Mouse (Mus musculus) limb, embryonic 11.5 days (tissue): Measurements from ENCODE around the gene Flna. TPM values are rescaled to one million over a fixed set of nuclear protein-coding genes. Genes with fewer than 3 reads are reported as not detected.

Source experiments
- ATAC-seq: fragments of 200-750 bp; cut with Nextera tagmentation; 2 replicates; pipeline ENCODE4 v1.8.0; 2017; ENCODE audit warnings: low read depth; ENCODE audit not compliant: insufficient number of reproducible peaks, low FRiP score, low TSS enrichment
- DNase-seq: peaks from one replicate; pipeline ENCODE4 v3.0.0-alpha.2; 2015; ENCODE audit warnings: low spot score
- H3K27ac ChIP-seq: fragments of 300-500 bp; sonication (generic); replicated peaks from 2 replicates; pipeline ENCODE4 v1.5.1; 2014; ENCODE audit warnings: low read depth, mild to moderate bottlenecking, low read length
- H3K27me3 ChIP-seq: fragments of 300-500 bp; sonication (generic); 2 replicates; pipeline ENCODE4 v1.6.1; 2014; ENCODE audit warnings: mild to moderate bottlenecking, low read length, mixed read lengths; ENCODE audit not compliant: control insufficient read depth, insufficient read depth
- H3K36me3 ChIP-seq: fragments of 300-500 bp; sonication (generic); 2 replicates; pipeline ENCODE4 v1.6.1; 2014; ENCODE audit warnings: mild to moderate bottlenecking, low read length, moderate library complexity, mixed read lengths; ENCODE audit not compliant: control insufficient read depth, insufficient read depth
- H3K4me1 ChIP-seq: fragments of 300-500 bp; sonication (generic); 2 replicates; pipeline ENCODE4 v1.6.1; 2014; ENCODE audit warnings: low read length, mixed read lengths; ENCODE audit not compliant: control insufficient read depth, insufficient read depth
- H3K4me2 ChIP-seq: fragments of 300-500 bp; sonication (generic); 2 replicates; pipeline ENCODE4 v1.6.1; 2014; ENCODE audit warnings: low read depth, mild to moderate bottlenecking, moderate library complexity; ENCODE audit not compliant: severe bottlenecking
- H3K4me3 ChIP-seq: fragments of 300-500 bp; sonication (generic); 2 replicates; pipeline ENCODE4 v1.5.1; 2014; ENCODE audit warnings: low read depth, low read length
- H3K9ac ChIP-seq: fragments of 300-500 bp; sonication (generic); 2 replicates; pipeline ENCODE4 v1.6.1; 2014; ENCODE audit warnings: mild to moderate bottlenecking, low read length
- H3K9me3 ChIP-seq: fragments of 300-500 bp; sonication (generic); 2 replicates; pipeline ENCODE4 v1.6.1; 2016; ENCODE audit warnings: low read length; ENCODE audit not compliant: control insufficient read depth
- WGBS: fragments of 180-500 bp; shearing (Covaris S2); extraction: QIAGEN DNeasy Blood & Tissue Kit; methylation state at CpG from one replicate; pipeline ENCODE4 v1.1.7; 2014; 5-methylcytosine and 5-hydroxymethylcytosine counted together
- microRNA-seq: library from miRNA; unstranded; fragments of <30 nt; microRNA quantifications from one replicate; pipeline ENCODE4, GENCODE M21; 2016
- polyA plus RNA-seq: library from polyadenylated mRNA; unstranded; fragments of >200 nt; fragmentation: Nextera tagmentation; extraction: Ambion mirVana; gene quantifications from 2 replicates; pipeline ENCODE4 v1.2.1, GENCODE M21; 2014

Gene Flna
- polyA plus RNA-seq, 1 experiment from 2014 or later: 281 TPM

- H3K9me3 ChIP-seq: no peaks in the 10 kb centered on the region
- H3K36me3 ChIP-seq: no peaks in the 10 kb centered on the region
- DNase-seq: no peak
- WGBS: 90% methylated on average over 17 of the region's 17 CpGs
- no peak within 1 kb of the TSS for H3K27ac ChIP-seq
- ATAC-seq: no peak
- H3K27me3 ChIP-seq: no peaks in the 10 kb centered on the region
- H3K4me2 ChIP-seq: no peak within 1 kb of the TSS
- H3K9ac ChIP-seq: no peak within 1 kb of the TSS
- H3K4me1 ChIP-seq: no peaks in the 10 kb centered on the region
- H3K4me3 ChIP-seq: no peak within 1 kb of the TSS
Measured at GRCm38 (mm10) chrX:74176959-74177358, 72.7 kb downstream of the Flna start, which contains the start of gene Tktl1. Gene Tktl1, plus strand, starts transcription at chrX:74177259.

Small RNAs within 50 kb of the gene (microRNA-seq; reads per million reads assigned to microRNA genes)
- not detected for gene Mir7091

Other genes with a start within 250 kb of the Flna start
- 40.3 and 46.2 TPM in 2 replicates for gene Irak1, start 225.9 kb downstream of the Flna start, polyA plus RNA-seq
- gene Opn1mw, start 122.4 kb downstream of the Flna start, polyA plus RNA-seq: not detected in 2 replicates
- 12.0 and 13.1 TPM in 2 replicates for gene Mecp2, start 114.5 kb downstream of the Flna start, polyA plus RNA-seq
- not detected in 2 replicates for gene Tex28, start 82.0 kb downstream of the Flna start, polyA plus RNA-seq
- not detected in 2 replicates for gene Tktl1, start 72.6 kb downstream of the Flna start, polyA plus RNA-seq
- gene Emd, start 4.9 kb upstream of the Flna start, polyA plus RNA-seq: 34.9 and 38.2 TPM in 2 replicates
- gene Rpl10, start 21.0 kb upstream of the Flna start, polyA plus RNA-seq: 867 and 882 TPM in 2 replicates
- 63.1 and 72.0 TPM in 2 replicates for gene Taz, start 32.1 kb upstream of the Flna start, polyA plus RNA-seq
- gene Dnase1l1, start 32.5 kb upstream of the Flna start, polyA plus RNA-seq: 5.4 and 5.8 TPM in 2 replicates
- 81.1 and 84.3 TPM in 2 replicates for gene Atp6ap1, start 47.3 kb upstream of the Flna start, polyA plus RNA-seq
- gene Gdi1, start 55.2 kb upstream of the Flna start, polyA plus RNA-seq: 176 and 207 TPM in 2 replicates
- gene Fam50a, start 63.2 kb upstream of the Flna start, polyA plus RNA-seq: 65.8 and 67.8 TPM in 2 replicates
- 10.5 and 12.9 TPM in 2 replicates for gene Plxna3, start 79.2 kb upstream of the Flna start, polyA plus RNA-seq
- 121 and 122 TPM in 2 replicates for gene Lage3, start 103.8 kb upstream of the Flna start, polyA plus RNA-seq
- gene Ubl4a, start 123.4 kb upstream of the Flna start, polyA plus RNA-seq: 54.6 and 56.7 TPM in 2 replicates
- gene Slc10a3, start 123.5 kb upstream of the Flna start, polyA plus RNA-seq: 10.8 and 15.2 TPM in 2 replicates
- 26.0 and 29.4 TPM in 2 replicates for gene Fam3a, start 143.5 kb upstream of the Flna start, polyA plus RNA-seq
- gene Ikbkg, start 143.5 kb upstream of the Flna start, polyA plus RNA-seq: 19.1 and 23.7 TPM in 2 replicates
- 49.1 and 57.9 TPM in 2 replicates for gene G6pdx, start 179.4 kb upstream of the Flna start, polyA plus RNA-seq
- gene Gm6880, start 231.6 kb upstream of the Flna start, polyA plus RNA-seq: 0.43 TPM in 1 of 2 replicates, not detected in the other